Mouse (Mus musculus): ENCODE measurements around the gene Soat2. TPM values are rescaled to one million over a fixed set of nuclear protein-coding genes. Genes with fewer than 3 reads are reported as not detected.

The Soat2 gene
- polyA plus RNA-seq, 1 experiment from 2014 or later: 0.16 TPM

DNA sequence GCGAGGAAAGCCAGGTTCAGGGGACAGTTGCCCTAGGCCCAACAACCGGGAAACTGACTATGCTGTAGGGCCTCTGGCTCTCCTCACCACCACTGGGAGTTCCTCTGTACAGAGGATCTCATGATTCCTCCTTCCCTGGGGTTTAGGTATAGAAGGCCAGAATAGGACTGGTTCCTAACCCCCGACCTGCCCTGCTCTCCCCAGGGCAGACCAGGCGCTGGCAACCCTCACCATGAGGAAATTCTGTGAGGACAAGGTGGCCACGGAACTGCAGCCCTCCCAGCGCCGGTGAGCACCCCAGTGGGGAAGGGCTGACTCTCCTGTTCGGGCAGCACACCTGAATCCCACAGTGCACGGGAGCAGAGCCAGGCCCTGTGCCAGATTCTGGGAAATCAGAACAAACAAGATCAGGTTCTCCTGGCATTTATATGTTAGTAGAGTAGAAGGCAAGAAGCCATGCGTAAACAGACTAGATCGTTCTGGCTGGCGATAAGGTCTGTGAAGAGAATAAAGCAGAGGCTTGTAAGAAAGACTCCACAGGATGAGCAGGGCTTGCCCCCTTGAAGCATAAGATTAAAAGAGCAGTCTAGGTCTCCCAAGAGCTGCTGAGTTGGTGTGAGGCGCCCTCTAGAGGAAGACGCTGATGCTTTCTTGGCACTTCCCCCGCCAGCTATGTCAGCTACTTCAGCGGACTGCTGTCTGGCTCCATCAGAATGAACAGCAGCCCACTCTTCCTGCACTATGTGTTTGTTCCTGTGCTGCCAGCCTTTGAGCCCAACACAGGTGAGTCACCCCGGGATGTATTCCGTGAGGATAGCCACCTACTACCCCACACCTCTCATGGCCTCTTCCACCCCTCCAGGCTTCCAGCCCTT is 41.4 kb upstream of the Soat2 start:
- Histone ChIP-seq H3K27ac (ENCODE audit: low read length) (peak overlapping the region; percentile 38; the same call in 1 of the 2 replicates), H3K9me3 (ENCODE audit: low read length) (no peaks in the 10 kb centered on the region), H3K9ac (replicated peaks; ENCODE audit: low read depth) (no peak overlapping the region), H3K4me1 (ENCODE audit: insufficient read depth, low read depth, low read length) (peaks cover 33% of the 10 kb centered on the region; the same call in 1 of the 2 replicates), H3K27me3 (replicated peaks; ENCODE audit: insufficient read depth, low read length) (no peaks in the 10 kb centered on the region), H3K4me2 (replicated peaks; ENCODE audit: low read depth, low read length) (no peak overlapping the region), H3K36me3 (ENCODE audit: insufficient read depth, low read length) (peaks cover 72% of the 10 kb centered on the region), H3K4me3 (ENCODE audit: low read depth, low read length) (no peak overlapping the region)
- DNase-seq (ENCODE audit: low spot score) (peak; percentile 91), ATAC-seq (peak; percentile 29)
- WGBS: 40% methylated on average over 18 of the region's 18 CpGs
- TF ChIP-seq EP300 (IDR thresholded peaks at IDR 0.05) (no peak), CTCF (IDR thresholded peaks at IDR 0.05) (peak; percentile 87)

DNA sequence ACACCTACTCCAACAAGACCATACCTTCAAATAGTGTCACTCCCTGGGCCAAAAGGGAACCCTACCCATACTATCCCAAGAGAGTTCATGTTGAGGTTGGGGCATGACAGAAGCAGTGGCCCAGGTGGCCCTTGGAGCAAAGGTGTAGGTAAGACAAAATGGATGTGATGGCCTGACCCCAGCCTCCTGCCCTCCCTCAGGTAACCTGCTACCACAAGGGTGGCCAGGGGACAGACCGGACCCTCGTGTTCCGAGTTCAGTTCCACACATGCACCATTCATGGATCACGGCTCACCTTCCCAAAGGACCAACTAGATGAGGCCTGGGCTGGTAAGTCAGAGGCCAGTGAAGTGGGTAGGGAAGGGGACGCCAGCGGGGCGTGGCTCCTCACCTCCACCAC is 40.1 kb upstream of the Soat2 start:
- ATAC-seq (no peak), DNase-seq (ENCODE audit: low spot score) (no peak)
- peaks cover 81% of the 10 kb centered on the region for H3K36me3 ChIP-seq (ENCODE audit: insufficient read depth, low read length)
- H3K4me1 ChIP-seq (ENCODE audit: insufficient read depth, low read depth, low read length): peaks cover 25% of the 10 kb centered on the region; the same call in 1 of the 2 replicates
- no peak overlapping the region for H3K27ac ChIP-seq (ENCODE audit: low read length)
- H3K27me3 ChIP-seq (replicated peaks; ENCODE audit: insufficient read depth, low read length): no peaks in the 10 kb centered on the region
- H3K9me3 ChIP-seq (ENCODE audit: low read length): no peaks in the 10 kb centered on the region
- 85% methylated on average over 7 of the region's 7 CpGs for WGBS
- H3K4me3 ChIP-seq (ENCODE audit: low read depth, low read length): no peak overlapping the region
- H3K9ac ChIP-seq (replicated peaks; ENCODE audit: low read depth): no peak overlapping the region
- TF ChIP-seq EP300 (IDR thresholded peaks at IDR 0.05) (no peak), CTCF (IDR thresholded peaks at IDR 0.05) (no peak)
- no peak overlapping the region for H3K4me2 ChIP-seq (replicated peaks; ENCODE audit: low read depth, low read length)

DNA sequence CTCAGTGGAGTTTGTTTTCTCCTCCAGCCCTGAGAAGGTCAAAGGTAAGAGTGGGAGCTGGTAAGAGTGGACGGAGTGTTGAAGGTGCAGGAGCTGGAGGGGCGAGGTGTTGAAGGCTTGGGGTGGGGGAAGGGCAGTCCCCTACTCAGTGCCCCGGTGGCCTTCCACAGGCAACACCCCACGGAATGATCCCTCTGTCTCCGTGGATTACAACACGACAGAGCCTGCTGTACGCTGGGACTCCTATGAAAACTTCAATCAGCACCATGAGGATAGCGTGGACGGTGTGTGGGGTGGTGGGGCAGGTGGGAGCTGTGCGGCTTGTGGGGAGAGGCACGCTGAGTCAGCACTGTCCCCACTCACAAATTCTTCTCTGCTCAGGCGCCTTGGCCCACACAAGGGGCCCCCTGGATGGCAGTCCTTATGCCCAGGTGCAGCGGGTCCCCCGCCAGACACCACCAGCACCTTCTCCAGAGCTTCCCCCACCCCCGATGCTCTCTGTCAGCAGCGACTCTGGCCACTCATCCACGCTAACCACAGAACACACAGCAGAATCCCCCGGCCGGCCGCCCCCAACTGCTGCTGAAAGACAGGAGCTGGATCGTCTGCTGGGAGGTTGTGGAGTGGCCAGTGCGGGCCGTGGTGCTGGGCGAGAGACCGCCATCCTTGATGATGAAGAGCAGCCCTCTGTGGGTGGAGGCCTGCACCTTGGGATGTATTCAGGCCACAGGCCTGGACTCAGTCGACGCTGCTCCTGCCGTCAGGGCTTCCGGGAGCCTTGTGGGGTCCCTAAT is 39.4 kb upstream of the Soat2 start:
- no peaks in the 10 kb centered on the region for H3K9me3 ChIP-seq (ENCODE audit: low read length)
- ATAC-seq (no peak), DNase-seq (ENCODE audit: low spot score) (no peak)
- no peak overlapping the region for H3K9ac ChIP-seq (replicated peaks; ENCODE audit: low read depth)
- 79% methylated on average over 28 of the region's 29 CpGs for WGBS
- H3K27me3 ChIP-seq (replicated peaks; ENCODE audit: insufficient read depth, low read length): no peaks in the 10 kb centered on the region
- no peak overlapping the region for H3K4me2 ChIP-seq (replicated peaks; ENCODE audit: low read depth, low read length)
- no peak overlapping the region for H3K4me3 ChIP-seq (ENCODE audit: low read depth, low read length)
- H3K4me1 ChIP-seq (ENCODE audit: insufficient read depth, low read depth, low read length): peaks cover 20% of the 10 kb centered on the region; the same call in 1 of the 2 replicates
- H3K27ac ChIP-seq (ENCODE audit: low read length): no peak overlapping the region
- H3K36me3 ChIP-seq (ENCODE audit: insufficient read depth, low read length): peaks cover 88% of the 10 kb centered on the region
- TF ChIP-seq CTCF (IDR thresholded peaks at IDR 0.05) (no peak), EP300 (IDR thresholded peaks at IDR 0.05) (no peak)

DNA sequence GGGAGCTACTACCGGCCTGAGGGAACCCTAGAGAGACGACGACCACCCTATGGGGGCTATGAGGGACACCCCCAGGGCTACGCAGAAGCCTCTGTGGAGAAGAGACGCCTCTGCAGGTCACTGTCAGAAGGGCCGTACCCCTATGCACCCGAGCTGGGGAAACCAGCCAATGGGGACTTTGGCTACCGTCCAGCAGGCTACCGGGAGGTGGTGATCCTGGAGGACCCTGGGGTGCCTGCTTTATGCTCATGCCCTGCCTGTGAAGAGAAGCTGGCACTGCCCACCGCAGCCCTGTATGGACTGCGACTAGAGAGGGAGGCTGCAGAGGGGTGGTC is 38.9 kb upstream of the Soat2 start:
- Histone ChIP-seq H3K4me3 (ENCODE audit: low read depth, low read length) (no peak overlapping the region), H3K36me3 (ENCODE audit: insufficient read depth, low read length) (peaks cover 90% of the 10 kb centered on the region), H3K9me3 (ENCODE audit: low read length) (no peaks in the 10 kb centered on the region), H3K4me1 (ENCODE audit: insufficient read depth, low read depth, low read length) (peaks cover 17% of the 10 kb centered on the region; the same call in 1 of the 2 replicates), H3K4me2 (replicated peaks; ENCODE audit: low read depth, low read length) (no peak overlapping the region), H3K27me3 (replicated peaks; ENCODE audit: insufficient read depth, low read length) (no peaks in the 10 kb centered on the region), H3K9ac (replicated peaks; ENCODE audit: low read depth) (no peak overlapping the region), H3K27ac (ENCODE audit: low read length) (no peak overlapping the region)
- 70% methylated on average over 11 of the region's 11 CpGs for WGBS
- DNase-seq (ENCODE audit: low spot score) (no peak), ATAC-seq (no peak)
- TF ChIP-seq CTCF (IDR thresholded peaks at IDR 0.05): no peak
- no peak for TF ChIP-seq EP300 (IDR thresholded peaks at IDR 0.05)

DNA sequence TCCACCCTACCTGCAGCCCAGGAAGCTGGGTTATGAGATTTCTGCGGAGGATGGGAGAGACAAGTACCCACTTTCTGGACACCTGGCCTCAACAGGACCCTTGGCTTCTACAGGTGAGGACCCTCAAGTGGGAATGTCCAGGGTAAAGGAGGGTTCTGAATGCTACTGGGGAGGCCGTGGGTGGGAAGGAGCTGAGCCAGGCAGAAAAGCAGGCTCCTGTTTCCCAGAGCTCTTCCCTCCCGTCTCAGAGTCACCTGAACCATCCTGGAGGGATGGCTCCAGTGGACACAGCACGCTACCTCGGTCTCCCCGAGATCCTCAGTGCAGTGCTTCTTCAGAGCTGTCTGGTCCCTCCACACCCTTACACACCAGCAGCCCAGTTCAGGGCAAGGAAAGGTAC is 38.1 kb upstream of the Soat2 start:
- WGBS: 90% methylated on average over 6 of the region's 6 CpGs
- H3K36me3 ChIP-seq (ENCODE audit: insufficient read depth, low read length): peaks cover 90% of the 10 kb centered on the region

GRCm38 (mm10) chr15:102112827-102113226 is 37.5 kb upstream of the Soat2 start:
- ATAC-seq: no peak
- Histone ChIP-seq H3K9me3 (ENCODE audit: low read length) (no peaks in the 10 kb centered on the region), H3K4me2 (replicated peaks; ENCODE audit: low read depth, low read length) (no peak overlapping the region), H3K27me3 (replicated peaks; ENCODE audit: insufficient read depth, low read length) (no peaks in the 10 kb centered on the region), H3K36me3 (ENCODE audit: insufficient read depth, low read length) (peaks cover 85% of the 10 kb centered on the region), H3K4me3 (ENCODE audit: low read depth, low read length) (no peak overlapping the region), H3K4me1 (ENCODE audit: insufficient read depth, low read depth, low read length) (peaks cover 9% of the 10 kb centered on the region; the same call in 1 of the 2 replicates), H3K9ac (replicated peaks; ENCODE audit: low read depth) (no peak overlapping the region), H3K27ac (ENCODE audit: low read length) (no peak overlapping the region)
- TF ChIP-seq EP300 (IDR thresholded peaks at IDR 0.05) (no peak), CTCF (IDR thresholded peaks at IDR 0.05) (no peak)
- 67% methylated on average over 8 of the region's 8 CpGs for WGBS
- DNase-seq (ENCODE audit: low spot score): no peak

More for the DNA sequence above, 38.1 kb upstream of the Soat2 start:
- H3K9ac ChIP-seq (replicated peaks; ENCODE audit: low read depth): no peak overlapping the region
- ATAC-seq (no peak), DNase-seq (ENCODE audit: low spot score) (no peak)
- no peak overlapping the region for H3K4me2 ChIP-seq (replicated peaks; ENCODE audit: low read depth, low read length)
- no peaks in the 10 kb centered on the region for H3K9me3 ChIP-seq (ENCODE audit: low read length)
- TF ChIP-seq CTCF (IDR thresholded peaks at IDR 0.05): no peak
- no peak for TF ChIP-seq EP300 (IDR thresholded peaks at IDR 0.05)
- peaks cover 13% of the 10 kb centered on the region; the same call in 1 of the 2 replicates for H3K4me1 ChIP-seq (ENCODE audit: insufficient read depth, low read depth, low read length)
- H3K27ac ChIP-seq (ENCODE audit: low read length): no peak overlapping the region
- H3K27me3 ChIP-seq (replicated peaks; ENCODE audit: insufficient read depth, low read length): no peaks in the 10 kb centered on the region
- H3K4me3 ChIP-seq (ENCODE audit: low read depth, low read length): no peak overlapping the region
